Mouse (Mus musculus) gonadal fat pad, adult 2 months (tissue): ENCODE measurements around the gene Rec114. TPM values are rescaled to one million over a fixed set of nuclear protein-coding genes. Genes with fewer than 3 reads are reported as not detected.

Source experiments
- polyA plus RNA-seq: library from polyadenylated mRNA; depleted of rRNA; stranded (reverse); fragments of >200 nt; gene quantifications from 2 replicates; pipeline ENCODE4 v1.2.3, GENCODE M21; 2012; rRNA removed

Gene Rec114
- polyA plus RNA-seq, 1 experiment: 2.0 TPM

Other genes with a start within 250 kb of the Rec114 start
- 5.2 and 6.5 TPM in 2 replicates for gene Cd276, start 188.5 kb downstream of the Rec114 start, polyA plus RNA-seq
- 499 and 524 TPM in 2 replicates for gene Nptn, start 161.7 kb downstream of the Rec114 start, polyA plus RNA-seq
- 2.1 and 4.2 TPM in 2 replicates for gene Hcn4, start 79.4 kb upstream of the Rec114 start, polyA plus RNA-seq